Mouse (Mus musculus): ENCODE measurements around the gene Obscn. TPM values are rescaled to one million over a fixed set of nuclear protein-coding genes. Genes with fewer than 3 reads are reported as not detected.

Gene Obscn
- polyA plus RNA-seq, 2 experiments = 5.4 to 11.0 TPM

- no peak overlapping the region for H3K4me3 ChIP-seq (replicated peaks; ENCODE audit: low read length)
- WGBS = 82% methylated on average over 7 of the region's 7 CpGs
- no peak overlapping the region for H3K9ac ChIP-seq (ENCODE audit: low read depth, low read length, severe bottlenecking)
- no peaks in the 10 kb centered on the region for H3K9me3 ChIP-seq (ENCODE audit: control insufficient read depth, low read length)
- ATAC-seq (ENCODE audit: low FRiP score, low read depth) (no peak), DNase-seq (ENCODE audit: low spot score) (no peak)
- no peak overlapping the region for H3K4me2 ChIP-seq (replicated peaks; ENCODE audit: low read depth, low read length, severe bottlenecking)
- TF ChIP-seq POLR2A (IDR thresholded peaks at IDR 0.05; ENCODE audit: borderline replicate concordance, extremely low read depth, insufficient read depth, insufficient read length) = no peak
- no peaks in the 10 kb centered on the region for H3K4me1 ChIP-seq (ENCODE audit: control insufficient read depth, insufficient read depth, low read length)
- no peak overlapping the region for H3K27ac ChIP-seq (replicated peaks; ENCODE audit: low read depth, low read length)
- no peaks in the 10 kb centered on the region for H3K27me3 ChIP-seq (ENCODE audit: control insufficient read depth, insufficient read depth, low read length)
- H3K36me3 ChIP-seq (ENCODE audit: control insufficient read depth, insufficient read depth, low read length) = no peaks in the 10 kb centered on the region
Measured at GRCm38 (mm10) chr11:59002327-59003079, 133.7 kb downstream of the Obscn start.

- no peak for TF ChIP-seq POLR2A (IDR thresholded peaks at IDR 0.05; ENCODE audit: borderline replicate concordance, extremely low read depth, insufficient read depth, insufficient read length)
- ATAC-seq (ENCODE audit: low FRiP score, low read depth) = no peak
- WGBS = 86% methylated on average over 21 of the region's 21 CpGs
Measured at GRCm38 (mm10) chr11:59000635-59001034, 135.6 kb downstream of the Obscn start.

GRCm38 (mm10) chr11:58999830-59000229, 136.4 kb downstream of the Obscn start:
- Histone ChIP-seq H3K4me2 (replicated peaks; ENCODE audit: low read depth, low read length, severe bottlenecking) (no peak overlapping the region), H3K27me3 (ENCODE audit: control insufficient read depth, insufficient read depth, low read length) (0 out of 2 replicates have a peak, but pooled peaks cover 2% of the 10 kb centered on the region), H3K4me1 (ENCODE audit: control insufficient read depth, insufficient read depth, low read length) (no peaks in the 10 kb centered on the region), H3K27ac (replicated peaks; ENCODE audit: low read depth, low read length) (no peak overlapping the region), H3K4me3 (replicated peaks; ENCODE audit: low read length) (no peak overlapping the region), H3K9me3 (ENCODE audit: control insufficient read depth, low read length) (no peaks in the 10 kb centered on the region), H3K9ac (ENCODE audit: low read depth, low read length, severe bottlenecking) (no peak overlapping the region), H3K36me3 (ENCODE audit: control insufficient read depth, insufficient read depth, low read length) (no peaks in the 10 kb centered on the region)
- WGBS = 79% methylated on average over 6 of the region's 6 CpGs
- TF ChIP-seq POLR2A (IDR thresholded peaks at IDR 0.05; ENCODE audit: borderline replicate concordance, extremely low read depth, insufficient read depth, insufficient read length) = no peak
- ATAC-seq (ENCODE audit: low FRiP score, low read depth) (no peak), DNase-seq (ENCODE audit: low spot score) (no peak)

More at GRCm38 (mm10) chr11:59000635-59001034, 135.6 kb downstream of the Obscn start:
- Histone ChIP-seq H3K4me2 (replicated peaks; ENCODE audit: low read depth, low read length, severe bottlenecking) (no peak overlapping the region), H3K9ac (ENCODE audit: low read depth, low read length, severe bottlenecking) (no peak overlapping the region), H3K4me1 (ENCODE audit: control insufficient read depth, insufficient read depth, low read length) (no peaks in the 10 kb centered on the region), H3K4me3 (replicated peaks; ENCODE audit: low read length) (no peak overlapping the region), H3K27me3 (ENCODE audit: control insufficient read depth, insufficient read depth, low read length) (no peaks in the 10 kb centered on the region), H3K36me3 (ENCODE audit: control insufficient read depth, insufficient read depth, low read length) (no peaks in the 10 kb centered on the region), H3K27ac (replicated peaks; ENCODE audit: low read depth, low read length) (no peak overlapping the region), H3K9me3 (ENCODE audit: control insufficient read depth, low read length) (no peaks in the 10 kb centered on the region)
- no peak for DNase-seq (ENCODE audit: low spot score)

- no peak for TF ChIP-seq POLR2A (IDR thresholded peaks at IDR 0.05; ENCODE audit: borderline replicate concordance, extremely low read depth, insufficient read depth, insufficient read length)
- H3K4me3 ChIP-seq (replicated peaks; ENCODE audit: low read length) = no peak overlapping the region
- 0 out of 2 replicates have a peak, but pooled peaks cover 8% of the 10 kb centered on the region for H3K27me3 ChIP-seq (ENCODE audit: control insufficient read depth, insufficient read depth, low read length)
- H3K9ac ChIP-seq (ENCODE audit: low read depth, low read length, severe bottlenecking) = no peak overlapping the region
- no peak for ATAC-seq (ENCODE audit: low FRiP score, low read depth)
- DNase-seq (ENCODE audit: low spot score) = no peak
- no peaks in the 10 kb centered on the region for H3K36me3 ChIP-seq (ENCODE audit: control insufficient read depth, insufficient read depth, low read length)
- 44% methylated on average over 11 of the region's 11 CpGs for WGBS
- H3K4me1 ChIP-seq (ENCODE audit: control insufficient read depth, insufficient read depth, low read length) = no peaks in the 10 kb centered on the region
- no peak overlapping the region for H3K4me2 ChIP-seq (replicated peaks; ENCODE audit: low read depth, low read length, severe bottlenecking)
- H3K9me3 ChIP-seq (ENCODE audit: control insufficient read depth, low read length) = no peaks in the 10 kb centered on the region
- H3K27ac ChIP-seq (replicated peaks; ENCODE audit: low read depth, low read length) = no peak overlapping the region
Measured at GRCm38 (mm10) chr11:58999158-58999557, 137.0 kb downstream of the Obscn start.

GRCm38 (mm10) chr11:58997541-58997940, 138.7 kb downstream of the Obscn start:
- Histone ChIP-seq H3K9ac (ENCODE audit: low read depth, low read length, severe bottlenecking) (no peak overlapping the region), H3K36me3 (ENCODE audit: control insufficient read depth, insufficient read depth, low read length) (no peaks in the 10 kb centered on the region), H3K27ac (replicated peaks; ENCODE audit: low read depth, low read length) (no peak overlapping the region), H3K27me3 (ENCODE audit: control insufficient read depth, insufficient read depth, low read length) (0 out of 2 replicates have a peak, but pooled peaks cover 9% of the 10 kb centered on the region), H3K4me2 (replicated peaks; ENCODE audit: low read depth, low read length, severe bottlenecking) (no peak overlapping the region), H3K9me3 (ENCODE audit: control insufficient read depth, low read length) (no peaks in the 10 kb centered on the region), H3K4me1 (ENCODE audit: control insufficient read depth, insufficient read depth, low read length) (no peaks in the 10 kb centered on the region), H3K4me3 (replicated peaks; ENCODE audit: low read length) (no peak overlapping the region)
- ATAC-seq (ENCODE audit: low FRiP score, low read depth) (no peak), DNase-seq (ENCODE audit: low spot score) (no peak)
- 83% methylated on average over 5 of the region's 5 CpGs for WGBS
- TF ChIP-seq POLR2A (IDR thresholded peaks at IDR 0.05; ENCODE audit: borderline replicate concordance, extremely low read depth, insufficient read depth, insufficient read length) = no peak

Measured in limb, embryonic 14.5 days (tissue).